Mouse (Mus musculus) embryonic stem cell, embryonic (primary cell): ENCODE measurements around the gene Kcnn1.

ENCODE experiments used
- CTCF ChIA-PET, 4 experiments: fragments of 300-600 bp in 2 of 4; fragments of 350-600 bp in 2 of 4; sonication (Branson Sonifier 250); formaldehyde crosslinking; loops; one replicate each; lab custom pipeline; 2022; ENCODE audit warnings: inconsistent platforms in 2 of 4; lab: Charles Lee
- POLR2A ChIA-PET, 4 experiments: fragments of 300-600 bp in 2 of 4; fragments of 350-600 bp in 2 of 4; sonication (Branson Sonifier 250); formaldehyde crosslinking; loops; one replicate each; lab custom pipeline; 2022; ENCODE audit warnings: antibody characterized with exemption in 4 of 4, inconsistent platforms in 1 of 4; lab: Charles Lee

Kcnn1 gene

DNA sequence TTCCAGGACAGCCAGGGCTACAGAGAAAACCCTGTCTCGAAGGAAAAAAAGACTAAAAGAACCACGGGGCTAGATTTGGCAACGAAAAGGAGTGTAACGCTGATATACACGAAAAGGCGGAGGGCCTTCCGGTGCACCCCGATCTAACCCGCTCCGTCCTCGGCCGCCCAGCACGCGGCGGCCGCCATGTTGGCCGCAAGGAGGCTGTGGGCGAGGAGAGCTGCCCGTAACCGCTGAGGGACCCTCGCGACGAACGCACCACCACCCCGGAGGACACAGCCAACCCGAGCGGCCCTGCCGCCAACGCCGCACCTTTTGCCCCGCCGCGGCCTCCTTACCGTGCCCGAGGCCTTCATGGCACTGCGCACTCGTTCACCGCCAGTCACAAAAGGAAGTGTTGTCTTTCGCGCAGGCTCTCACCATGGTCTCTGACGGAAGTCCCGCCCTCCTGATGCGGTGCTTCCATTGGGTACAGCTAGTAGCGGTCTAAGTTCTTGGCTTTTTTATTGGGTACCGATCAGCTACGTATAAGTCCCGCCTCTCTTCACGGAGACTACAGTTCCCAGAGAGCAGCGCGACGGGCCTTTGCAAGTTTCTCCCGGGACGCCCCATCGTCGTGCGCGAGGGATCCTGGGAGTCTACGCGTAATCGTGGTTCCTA, 34.1 kb upstream of the Kcnn1 start, which contains the start of gene Rpl18a:
Gene Rpl18a (minus strand): TSS at position 392 of the 660 bp plus-strand sequence.
- POLR2A ChIA-PET = interaction anchor here (0.5 to 10.9 kb wide), 192 partner anchors 8 to 1421 kb away, joined by 3 to 532 read pairs (median 5); partner anchors contain the start of genes Map1s (in 4 of the 4), Arrdc2 (in 3 of the 4), Babam1 (in 3 of the 4) and Ccdc124 (in 3 of the 4)
- CTCF ChIA-PET = interaction anchor here (0.5 to 2.8 kb wide), 54 partner anchors 9 to 835 kb away, joined by 3 to 20 read pairs (median 4); partner anchors contain the start of genes Map1s (in 2 of the 4), Arrdc2 (in 1 of the 4), Mrpl34 (in 1 of the 4) and Ocel1 (in 1 of the 4)

DNA sequence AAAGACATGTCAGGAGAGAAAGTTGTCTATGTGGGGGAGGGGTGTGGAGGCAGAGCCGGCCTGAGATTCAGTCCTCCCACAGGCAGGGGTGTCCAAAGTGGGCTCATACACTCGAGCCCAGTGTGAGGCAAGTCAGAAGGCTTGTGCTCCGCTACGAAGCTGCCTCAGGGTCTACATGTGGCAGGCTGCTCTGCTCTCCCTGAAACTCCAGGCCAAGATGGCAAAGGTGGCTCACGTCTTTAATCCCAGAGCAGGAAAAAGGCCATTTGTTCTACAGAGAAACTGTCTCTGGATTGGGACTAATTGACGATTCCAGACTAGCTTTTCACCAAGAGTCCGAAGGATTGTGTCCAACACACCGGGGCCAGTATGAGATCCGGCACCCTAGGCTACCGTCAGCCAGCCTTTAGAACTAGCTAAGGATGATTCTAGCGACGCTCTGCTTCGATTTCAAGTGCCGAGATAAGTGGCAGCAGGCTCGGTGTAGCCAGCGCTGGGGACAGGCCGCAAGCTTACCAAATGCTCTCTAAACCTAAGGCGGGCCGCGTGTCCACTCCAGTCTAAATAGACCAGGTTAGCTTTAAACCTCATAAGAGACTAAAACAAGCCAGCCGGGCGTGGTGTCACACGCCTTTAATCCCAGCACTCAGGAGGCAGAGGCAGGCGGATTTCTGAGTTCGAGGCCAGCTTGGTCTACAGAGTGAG, 33.4 kb upstream of the Kcnn1 start:
- ChIA-PET POLR2A (interaction anchor here (0.5 to 10.9 kb wide), 132 partner anchors 8 to 1422 kb away, joined by 3 to 532 read pairs (median 6); partner anchors contain the start of genes Arrdc2 (in 3 of the 4), Jund (in 3 of the 4), Map1s (in 3 of the 4) and Myo9b (in 3 of the 4)), CTCF (interaction anchor here in 2 of 4 experiments (0.7 to 2.8 kb wide), 12 partner anchors 8 to 623 kb away, joined by 3 to 20 read pairs (median 4); partner anchors contain the start of genes Arrdc2 (in 1 of the 2), Mrpl34 (in 1 of the 2) and Ocel1 (in 1 of the 2))

DNA sequence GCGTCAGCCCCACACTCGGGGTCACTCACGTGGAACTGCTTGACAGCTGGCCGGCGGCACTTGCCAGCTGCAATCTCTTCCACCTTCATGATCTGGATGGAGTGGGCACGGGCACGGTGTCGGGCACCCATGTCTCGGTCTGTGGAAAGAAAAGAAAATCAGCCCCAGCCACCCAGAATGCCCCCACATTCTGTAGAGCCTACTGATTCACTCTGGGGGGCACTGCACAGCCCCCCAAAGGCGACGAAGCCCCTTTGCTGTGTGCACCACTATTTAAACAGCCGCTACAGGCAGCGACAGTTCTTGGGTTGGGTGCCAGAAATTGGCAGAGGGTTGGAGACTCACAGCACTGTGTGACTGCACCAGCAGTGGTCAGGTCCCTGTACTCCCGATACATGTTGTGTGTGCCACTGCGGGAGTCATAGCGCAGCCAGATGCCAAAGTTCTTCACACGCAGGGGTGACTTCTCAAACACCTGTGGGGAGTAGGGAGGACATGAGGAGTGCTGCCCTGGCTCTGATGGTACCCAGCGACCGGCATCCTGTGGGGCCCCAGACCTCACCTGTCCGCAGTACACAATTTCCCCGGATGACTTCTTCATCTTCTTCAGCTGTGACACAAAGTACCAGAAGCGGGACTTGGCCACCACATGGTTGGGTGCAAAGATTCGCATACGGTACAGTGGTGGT, 32.7 kb upstream of the Kcnn1 start:
- POLR2A ChIA-PET = interaction anchor here (0.7 to 10.9 kb wide), 72 partner anchors 8 to 707 kb away, joined by 3 to 532 read pairs (median 8); partner anchors contain the start of genes Arrdc2 (in 3 of the 4), Jund (in 3 of the 4), Map1s (in 3 of the 4) and Ccdc124 (in 2 of the 4)
- CTCF ChIA-PET = interaction anchor here in 1 of 4 experiments (1.2 kb wide), 1 partner anchor 16 kb away, joined by 3 read pairs; no protein-coding TSS in a partner anchor

DNA sequence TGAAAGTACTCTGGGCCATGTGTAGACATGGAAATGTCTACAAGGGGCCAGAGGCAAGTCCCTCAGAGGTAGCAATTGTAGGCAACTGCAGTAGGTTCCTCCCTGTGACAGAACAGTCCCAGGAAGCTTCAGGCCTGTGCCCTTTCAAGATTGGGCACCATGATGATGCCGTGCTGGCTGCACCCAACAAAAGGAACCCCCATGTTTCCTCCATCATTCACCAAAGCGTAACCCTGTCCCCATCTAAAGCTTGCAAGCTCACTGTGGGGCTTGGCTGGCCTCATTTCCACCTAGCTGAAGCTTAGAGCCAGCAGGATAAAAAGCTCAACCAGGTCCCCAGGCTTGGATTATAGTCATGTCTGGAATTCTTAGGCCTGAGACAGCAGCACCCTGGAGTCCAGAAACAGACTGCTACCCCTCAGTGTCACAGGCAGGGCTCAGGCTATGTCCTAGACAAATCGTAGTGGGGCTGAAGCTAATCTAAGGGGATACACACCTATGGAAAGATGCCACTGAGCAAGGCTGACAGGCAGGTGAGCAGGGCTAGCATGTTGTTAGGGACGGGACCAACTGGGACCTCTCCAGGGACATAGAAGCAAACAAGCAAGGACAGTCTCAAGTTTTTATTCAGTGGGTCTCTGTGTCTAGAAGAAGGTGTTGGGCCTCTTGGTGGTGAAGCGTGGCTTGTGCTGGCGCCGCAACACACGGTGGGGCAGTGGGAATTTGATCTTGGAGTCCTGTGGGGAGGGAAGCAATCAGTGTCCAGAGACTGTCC, 31.9 kb upstream of the Kcnn1 start:
- ChIA-PET CTCF (interaction anchor here in 3 of 4 experiments (0.6 to 2.7 kb wide), 4 partner anchors 15 to 50 kb away, joined by 3 to 10 read pairs (median 4); no protein-coding TSS in a partner anchor), POLR2A (interaction anchor here (0.6 to 10.9 kb wide), 47 partner anchors 10 to 570 kb away, joined by 3 to 532 read pairs (median 4); partner anchors contain the start of genes Map1s (in 3 of the 4), Arrdc2 (in 2 of the 4), Jund (in 2 of the 4) and Ankle1 (in 1 of the 4))

DNA sequence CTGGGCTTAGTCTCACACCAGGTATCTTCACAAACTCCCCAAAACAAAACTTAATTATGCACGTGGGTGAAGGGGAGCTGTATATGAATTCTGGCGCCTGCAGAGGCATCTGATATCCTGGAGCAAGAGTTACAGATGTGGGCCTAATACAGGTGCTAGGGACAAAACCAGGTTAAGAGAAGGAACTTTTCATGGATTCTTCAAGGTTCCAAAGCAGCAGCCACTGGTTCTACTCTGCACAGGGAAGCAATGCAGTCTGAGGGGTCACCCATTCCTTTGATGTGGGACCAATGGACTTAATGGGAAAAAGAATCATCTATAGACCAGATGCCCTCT, 31.3 kb upstream of the Kcnn1 start:
- POLR2A ChIA-PET = interaction anchor here (0.7 to 10.9 kb wide), 45 partner anchors 9 to 570 kb away, joined by 3 to 532 read pairs (median 4); partner anchors contain the start of genes Map1s (in 3 of the 4), Arrdc2 (in 2 of the 4), Jund (in 2 of the 4) and Ankle1 (in 1 of the 4)
- CTCF ChIA-PET = interaction anchor here in 3 of 4 experiments (0.6 to 2.7 kb wide), 4 partner anchors 14 to 50 kb away, joined by 3 to 10 read pairs (median 4); no protein-coding TSS in a partner anchor

DNA sequence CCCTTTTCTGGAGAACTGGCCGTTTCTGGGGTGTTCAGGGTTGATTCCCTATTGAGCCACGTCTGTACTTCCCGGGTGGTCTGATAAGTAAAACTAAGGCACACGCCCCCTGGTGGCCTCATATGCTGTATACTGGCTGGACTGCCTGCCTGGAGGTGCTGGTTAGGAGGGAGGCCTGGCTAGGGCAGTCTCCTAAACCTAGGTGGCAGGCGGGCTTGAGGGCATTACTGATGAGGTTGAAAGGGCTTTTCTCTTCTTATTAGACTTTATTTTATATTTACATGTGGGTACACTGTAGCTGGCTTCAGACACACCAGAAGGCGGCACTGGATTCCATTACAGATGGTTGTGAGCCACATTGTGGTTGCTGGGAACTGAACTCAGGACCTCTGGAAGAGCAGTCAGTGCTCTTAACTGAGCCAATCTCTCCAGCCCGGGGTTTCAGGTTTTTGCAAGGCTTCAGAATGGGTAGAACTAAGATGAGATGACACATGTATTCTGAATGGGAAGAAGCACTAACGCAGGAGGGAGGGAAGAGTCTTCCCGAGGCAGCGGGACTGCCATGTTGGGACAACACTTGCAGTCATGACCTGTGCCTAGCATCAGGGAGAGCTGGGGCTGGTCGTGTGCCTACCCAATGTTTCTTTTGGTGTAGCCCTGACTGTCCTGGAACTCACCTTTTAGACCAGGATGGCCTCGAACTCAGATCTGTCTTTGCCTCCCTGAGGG, 30.8 kb upstream of the Kcnn1 start:
- CTCF ChIA-PET = interaction anchor here in 2 of 4 experiments (1.2 to 2.8 kb wide), 5 partner anchors 14 to 49 kb away, joined by 3 to 17 read pairs (median 9); no protein-coding TSS in a partner anchor
- POLR2A ChIA-PET = interaction anchor here (0.6 to 10.9 kb wide), 37 partner anchors 10 to 513 kb away, joined by 3 to 532 read pairs (median 6); partner anchors contain the start of genes Map1s (in 3 of the 4), Arrdc2 (in 2 of the 4), Ccdc124 (in 1 of the 4) and Jund (in 1 of the 4)

DNA sequence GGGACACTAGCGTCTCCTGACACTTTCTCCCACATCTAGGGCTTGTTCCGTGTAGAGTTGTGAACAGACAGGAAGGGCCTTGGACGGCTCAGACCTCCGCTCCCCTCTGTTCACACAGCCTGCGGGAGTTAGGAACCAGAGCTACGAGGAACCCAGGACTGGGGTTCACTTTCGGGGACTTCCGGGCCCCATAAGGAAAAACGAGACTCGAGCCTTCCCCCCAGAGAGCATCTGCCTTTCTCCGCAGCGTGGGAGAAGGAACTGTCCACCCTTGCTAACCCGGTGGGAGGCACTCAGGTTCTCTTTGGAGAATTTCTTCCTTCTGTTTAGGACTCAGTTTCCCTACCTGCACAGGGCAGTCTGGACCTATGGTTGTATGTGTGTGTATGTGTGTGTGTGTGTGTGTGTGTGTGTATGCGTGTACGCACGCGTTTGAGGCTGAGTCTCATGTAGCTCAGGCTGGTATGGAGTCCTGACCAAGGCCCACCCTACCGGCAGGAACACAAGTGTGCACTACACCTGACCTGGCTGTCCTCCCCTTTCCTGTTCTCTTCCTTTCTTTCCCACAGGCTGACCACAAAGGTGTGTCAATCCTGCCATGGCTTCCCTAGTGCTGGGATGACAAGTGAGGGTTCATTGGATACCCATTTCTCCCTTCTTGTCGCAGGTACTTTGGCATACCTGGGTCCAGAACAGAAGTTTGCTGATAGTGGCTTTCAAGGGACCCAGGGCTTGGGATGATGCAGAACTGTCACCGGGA, 30.0 kb upstream of the Kcnn1 start:
- CTCF ChIA-PET = interaction anchor here in 2 of 4 experiments (1.3 to 2.8 kb wide), 4 partner anchors 13 to 48 kb away, joined by 4 to 17 read pairs (median 10); no protein-coding TSS in a partner anchor
- POLR2A ChIA-PET = interaction anchor here (0.6 to 10.9 kb wide), 26 partner anchors 12 to 249 kb away, joined by 3 to 532 read pairs (median 13); partner anchors contain the start of genes Arrdc2 (in 3 of the 4), Map1s (in 3 of the 4), Ccdc124 (in 2 of the 4) and Gm3336 (in 1 of the 4)

DNA sequence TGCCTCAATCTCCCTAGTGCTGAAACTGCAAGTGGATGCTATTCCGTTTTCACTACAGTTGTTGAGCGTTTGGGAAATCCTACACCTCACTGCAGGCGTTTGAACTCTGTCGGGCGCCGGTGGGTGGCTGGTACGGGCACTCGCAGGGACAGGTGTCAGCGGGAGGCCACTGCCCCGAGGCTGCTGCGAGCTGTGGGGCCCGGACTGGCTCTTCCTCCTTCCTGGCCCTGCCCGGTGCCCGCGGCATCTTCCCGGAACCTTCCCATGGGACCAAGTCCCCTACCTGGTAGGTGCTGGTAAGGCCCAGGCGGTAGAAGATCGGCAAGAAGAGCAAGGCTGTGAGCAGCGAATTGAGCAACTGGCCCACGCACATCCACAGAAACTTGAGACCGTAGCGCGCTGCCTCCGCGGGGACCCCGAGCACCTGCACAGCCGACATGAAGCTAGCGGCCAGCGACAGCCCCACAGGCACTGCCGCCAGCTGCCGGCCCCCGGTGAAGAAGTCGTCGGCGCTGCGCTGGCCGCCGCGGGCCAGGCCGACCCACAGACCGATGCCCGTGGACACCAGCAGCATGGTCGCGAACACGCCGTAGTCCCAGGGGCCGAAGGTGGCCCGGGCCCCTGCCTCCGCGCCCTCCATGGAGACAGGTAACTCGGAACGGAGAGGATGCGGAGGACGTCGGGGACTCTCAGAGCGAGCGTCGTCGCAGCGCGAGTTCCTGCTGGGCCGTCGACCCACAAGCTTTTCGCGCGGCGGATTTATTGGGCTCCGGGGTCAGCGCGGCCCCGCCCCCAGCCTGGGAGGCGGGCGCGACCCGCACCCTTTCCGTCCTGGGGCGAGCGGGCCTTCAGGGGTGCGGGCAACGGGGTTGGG, 29.2 kb upstream of the Kcnn1 start, which contains the start of gene Slc5a5:
Gene Slc5a5 (minus strand): TSS at position 736 of the 874 bp plus-strand sequence.
- POLR2A ChIA-PET = interaction anchor here in 3 of 4 experiments (0.7 to 10.9 kb wide), 40 partner anchors 8 to 484 kb away, joined by 3 to 532 read pairs (median 8); partner anchors contain the start of genes Arrdc2 (in 3 of the 3), Map1s (in 3 of the 3), Ccdc124 (in 2 of the 3) and Jund (in 2 of the 3)
- CTCF ChIA-PET = interaction anchor here in 3 of 4 experiments (0.9 to 2.8 kb wide), 15 partner anchors 12 to 514 kb away, joined by 3 to 17 read pairs (median 4); partner anchors contain the start of genes Ankle1 (in 1 of the 3), Arrdc2 (in 1 of the 3) and Map1s (in 1 of the 3)

DNA sequence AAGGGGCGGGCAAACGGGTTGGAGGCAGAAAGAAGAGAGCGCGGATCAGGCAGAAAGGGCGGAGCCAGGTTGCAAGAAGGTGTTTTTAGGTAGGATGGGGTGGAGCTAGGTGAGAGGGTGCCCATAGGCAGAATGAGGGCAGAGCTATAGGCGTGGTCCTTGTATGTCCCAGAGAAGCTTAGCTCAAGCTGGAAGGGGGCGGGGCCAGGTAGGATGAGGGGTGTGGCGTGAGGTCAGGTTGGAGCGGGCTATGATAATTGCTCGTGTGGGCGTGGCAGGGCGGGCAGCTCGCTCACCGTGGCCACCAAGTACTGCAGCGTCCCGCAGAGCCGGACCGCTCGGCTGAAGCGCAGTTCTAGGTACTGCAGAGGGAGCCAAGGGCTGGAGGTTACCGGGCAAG, 28.3 kb upstream of the Kcnn1 start:
- POLR2A ChIA-PET = interaction anchor here in 3 of 4 experiments (0.5 to 10.9 kb wide), 59 partner anchors 9 to 502 kb away, joined by 3 to 532 read pairs (median 4); partner anchors contain the start of genes Arrdc2 (in 3 of the 3), Jund (in 3 of the 3), Ccdc124 (in 2 of the 3) and Lsm4 (in 2 of the 3)
- CTCF ChIA-PET = interaction anchor here in 3 of 4 experiments (0.6 to 2.8 kb wide), 20 partner anchors 11 to 628 kb away, joined by 3 to 17 read pairs (median 4); partner anchors contain the start of genes Ankle1 (in 1 of the 3), Arrdc2 (in 1 of the 3), Map1s (in 1 of the 3) and Rab3a (in 1 of the 3)

DNA sequence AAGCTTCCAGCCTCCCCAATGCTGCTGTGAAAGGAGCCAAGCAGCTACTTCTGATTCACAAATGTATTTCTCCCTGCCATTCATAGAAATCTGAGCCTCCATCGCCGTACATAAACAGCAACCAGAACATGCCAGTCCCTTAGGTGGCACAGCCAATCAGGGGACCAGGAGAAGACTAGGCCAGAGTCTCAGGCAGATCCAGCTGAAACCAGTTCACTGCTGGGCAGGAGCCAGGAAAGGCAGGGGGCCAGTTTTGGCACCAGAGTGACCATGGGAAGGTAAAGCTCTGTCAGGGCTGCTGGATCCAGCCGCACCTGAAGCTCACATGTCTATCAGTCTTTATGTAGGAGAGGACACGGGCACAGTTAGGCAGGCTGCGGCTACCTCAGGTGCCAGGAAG, 27.6 kb upstream of the Kcnn1 start:
- POLR2A ChIA-PET = interaction anchor here in 3 of 4 experiments (0.6 to 10.9 kb wide), 44 partner anchors 11 to 513 kb away, joined by 3 to 532 read pairs (median 4); partner anchors contain the start of genes Arrdc2 (in 3 of the 3), Ccdc124 (in 2 of the 3), Map1s (in 2 of the 3) and Haus8 (in 1 of the 3)
- CTCF ChIA-PET = interaction anchor here in 3 of 4 experiments (0.6 to 2.8 kb wide), 17 partner anchors 10 to 628 kb away, joined by 3 to 17 read pairs (median 4); partner anchors contain the start of genes Ankle1 (in 1 of the 3), Map1s (in 1 of the 3) and Rab3a (in 1 of the 3)

DNA sequence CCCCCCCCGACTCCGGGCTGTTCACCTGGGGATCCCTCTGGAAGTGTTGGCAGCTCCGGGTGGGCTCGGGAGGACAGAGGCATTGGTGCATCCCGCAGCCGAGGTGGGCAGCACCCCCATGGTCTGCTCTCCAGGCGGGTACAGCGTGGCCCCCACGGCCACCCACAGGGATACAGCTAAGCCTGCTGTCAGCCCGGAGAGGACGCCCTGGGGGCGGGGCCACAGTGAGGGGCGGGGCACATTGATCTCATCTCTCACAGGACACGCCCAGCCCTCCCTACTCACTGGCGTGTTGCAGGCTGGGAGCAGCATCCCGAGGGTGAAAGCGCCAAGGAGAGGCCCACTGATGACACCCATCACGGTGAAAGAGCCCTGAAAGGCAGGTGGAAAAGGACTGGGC, 24.6 kb upstream of the Kcnn1 start:
- ChIA-PET POLR2A (interaction anchor here in 3 of 4 experiments (0.8 to 22.5 kb wide), 17 partner anchors 6 to 189 kb away, joined by 3 to 532 read pairs (median 7); partner anchors contain the start of genes Rpl18a (in 3 of the 3), Arrdc2 (in 2 of the 3), Map1s (in 2 of the 3) and Gm3336 (in 1 of the 3)), CTCF (interaction anchor here in 2 of 4 experiments (0.7 to 2.6 kb wide), 3 partner anchors 10 to 288 kb away, joined by 5 to 11 read pairs (median 5); partner anchors contain the start of genes Lsm4 (in 1 of the 2) and Rpl18a (in 1 of the 2))

DNA sequence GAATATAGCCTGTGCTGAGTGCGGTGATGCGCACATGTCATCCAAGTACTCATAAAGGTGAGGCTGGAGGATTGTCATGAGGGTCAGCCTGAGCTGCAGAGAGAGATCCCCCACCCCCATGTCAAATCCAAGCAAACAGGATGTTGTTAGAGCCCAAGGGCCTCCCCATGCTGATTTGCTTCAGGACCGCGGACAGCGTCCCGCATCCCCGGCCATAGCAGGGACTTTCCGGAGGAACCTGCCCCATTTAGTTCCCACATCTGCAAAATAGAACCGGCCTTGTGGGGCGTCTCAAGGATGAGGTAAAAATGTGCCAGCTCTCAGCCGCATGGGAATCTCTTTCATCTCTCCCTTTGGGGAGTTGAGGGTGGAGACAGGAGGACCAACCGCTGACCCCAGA, 22.6 kb upstream of the Kcnn1 start:
- ChIA-PET POLR2A (interaction anchor here in 3 of 4 experiments (0.6 to 22.5 kb wide), 18 partner anchors 8 to 187 kb away, joined by 3 to 532 read pairs (median 3); partner anchors contain the start of genes Rpl18a (in 3 of the 3), Jund (in 2 of the 3), Arrdc2 (in 1 of the 3) and Rab3a (in 1 of the 3)), CTCF (interaction anchor here in 2 of 4 experiments (0.6 to 1.2 kb wide), 5 partner anchors 12 to 242 kb away, joined by 3 to 17 read pairs (median 5); partner anchors contain the start of genes Rpl18a (in 2 of the 2) and Arrdc2 (in 1 of the 2))
